Mouse (Mus musculus) kidney, postnatal 10 days (tissue): ENCODE results near the gene Kdf1.
"Not testable (repeated sequence)": the region's sequence is repeated elsewhere in the genome, so short reads cannot be mapped to it uniquely, and the experiment has no call there.

Source experiments
- DNase-seq: peaks from one replicate; pipeline ENCODE4 v3.0.0; 2021; ENCODE audit warnings: mixed read lengths

Kdf1 gene

DNA sequence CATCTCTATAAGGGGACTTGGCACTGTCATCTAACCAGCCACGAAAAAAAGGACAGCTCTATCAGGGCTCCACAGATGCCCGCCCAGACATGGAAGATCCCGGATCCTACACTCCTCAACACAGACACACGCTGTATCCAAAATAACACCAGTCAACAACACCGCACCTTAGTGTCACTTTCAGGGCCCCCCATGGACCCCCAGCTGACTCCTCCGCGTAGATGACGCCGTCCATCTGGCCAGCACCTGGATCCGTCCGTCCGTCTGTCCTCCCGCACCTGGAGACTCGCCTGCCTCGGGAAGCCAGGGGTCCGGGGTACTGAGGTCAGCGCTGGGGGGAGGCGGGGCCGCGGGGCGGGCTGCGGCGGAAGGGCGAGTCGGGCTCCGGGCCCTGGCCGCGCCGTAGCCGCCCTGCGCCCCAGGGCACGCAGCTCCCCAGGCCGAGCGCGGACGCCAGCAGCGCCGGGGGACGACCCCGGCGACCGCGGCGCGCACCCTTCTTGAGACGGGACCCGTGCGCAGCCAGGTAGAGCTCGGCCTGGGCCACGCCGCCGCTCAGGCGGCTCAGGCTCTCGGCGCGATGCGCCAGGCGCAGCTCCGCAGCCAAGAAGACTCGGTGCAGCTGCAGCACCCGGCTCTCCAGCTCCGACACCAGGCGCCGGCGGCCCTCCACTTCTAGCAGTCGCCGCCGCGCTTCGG is 21.2 kb upstream of the Kdf1 start:
- DNase-seq = peak; percentile 45

- DNase-seq = peak; percentile 75
Measured at GRCm38 (mm10) chr4:133498160-133498724, 20.5 kb upstream of the Kdf1 start, which contains the start of gene Trnp1. Gene Trnp1, minus strand, starts transcription at chr4:133498550.

DNA sequence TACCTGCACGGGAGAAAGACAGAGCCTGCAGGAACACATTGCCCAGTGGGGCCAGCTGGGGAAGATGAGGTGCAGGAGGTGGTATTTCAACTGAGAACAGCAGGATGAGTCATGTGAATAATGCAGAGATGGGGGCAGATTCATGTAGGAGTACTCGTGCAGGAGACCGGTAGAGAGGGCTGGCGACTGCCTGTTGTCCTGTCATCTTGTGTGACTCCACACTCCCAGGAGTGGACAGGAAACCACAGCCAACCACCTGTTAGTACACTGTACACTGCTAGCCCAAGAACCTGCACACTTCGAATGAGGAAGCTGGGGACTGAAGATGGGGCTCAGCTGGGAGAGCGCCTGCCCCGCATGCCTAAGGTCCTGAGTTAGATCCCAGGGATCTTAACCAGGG is 17.2 kb upstream of the Kdf1 start:
- no peak for DNase-seq

- no peak for DNase-seq
Measured at GRCm38 (mm10) chr4:133504300-133504699, 14.5 kb upstream of the Kdf1 start.

DNA sequence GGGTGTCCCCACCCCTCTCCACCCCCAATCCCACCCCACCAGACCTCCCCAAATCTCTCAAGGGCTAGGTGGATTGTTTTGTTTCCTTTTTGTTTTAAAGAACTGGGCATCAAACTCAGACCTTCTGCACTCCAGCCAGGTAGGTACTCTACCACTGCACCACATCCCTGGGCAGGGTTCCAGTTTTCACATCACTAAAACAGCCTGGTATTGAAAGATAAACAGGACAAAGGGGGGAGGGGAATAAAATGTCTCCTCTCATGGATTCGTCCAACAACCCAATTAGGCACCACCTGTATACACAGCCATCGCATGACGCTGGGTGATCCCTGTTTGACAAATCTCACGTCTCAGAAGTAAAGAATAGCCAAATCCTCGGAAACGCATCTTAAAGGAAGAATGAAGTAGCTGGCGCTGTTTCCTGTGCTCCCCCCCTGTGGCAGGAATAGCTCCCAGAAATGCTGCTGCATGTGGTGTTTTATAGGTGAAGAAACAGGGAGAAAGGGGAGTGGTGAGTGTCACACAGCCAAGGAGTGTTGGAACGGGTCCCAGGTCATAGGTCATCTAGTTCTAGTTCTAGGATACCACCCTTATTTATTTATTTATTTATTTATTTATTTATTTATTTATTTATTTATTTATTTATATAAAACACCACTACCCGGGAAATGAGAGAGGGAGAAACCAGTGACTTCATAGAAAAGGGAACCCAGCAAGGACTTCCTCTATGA is 13.8 kb upstream of the Kdf1 start:
- no peak for DNase-seq

GRCm38 (mm10) chr4:133506573-133506972 is 12.2 kb upstream of the Kdf1 start:
- DNase-seq = no peak

- DNase-seq = no peak
Measured at GRCm38 (mm10) chr4:133508990-133509389, 9.8 kb upstream of the Kdf1 start.

DNA sequence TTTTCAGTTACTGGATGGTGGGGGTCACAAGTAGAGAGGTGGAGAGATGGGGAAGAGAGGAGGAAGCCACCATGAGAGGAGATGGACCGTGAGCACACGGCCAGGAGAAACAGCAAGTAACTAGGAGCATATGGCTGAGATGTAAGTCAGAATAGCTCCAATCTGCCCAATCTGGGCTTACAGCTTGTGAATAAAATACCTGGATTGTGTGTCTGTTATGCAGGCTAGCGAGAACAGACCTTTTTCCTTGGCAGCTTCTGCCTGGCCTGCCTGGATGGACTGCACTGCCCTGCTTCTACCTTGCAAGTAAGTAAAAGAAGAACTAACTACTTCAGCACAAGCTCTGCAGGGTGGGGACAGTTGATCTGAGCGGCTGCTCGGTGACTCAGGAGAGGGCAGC is 7.7 kb upstream of the Kdf1 start:
- DNase-seq = no peak

DNA sequence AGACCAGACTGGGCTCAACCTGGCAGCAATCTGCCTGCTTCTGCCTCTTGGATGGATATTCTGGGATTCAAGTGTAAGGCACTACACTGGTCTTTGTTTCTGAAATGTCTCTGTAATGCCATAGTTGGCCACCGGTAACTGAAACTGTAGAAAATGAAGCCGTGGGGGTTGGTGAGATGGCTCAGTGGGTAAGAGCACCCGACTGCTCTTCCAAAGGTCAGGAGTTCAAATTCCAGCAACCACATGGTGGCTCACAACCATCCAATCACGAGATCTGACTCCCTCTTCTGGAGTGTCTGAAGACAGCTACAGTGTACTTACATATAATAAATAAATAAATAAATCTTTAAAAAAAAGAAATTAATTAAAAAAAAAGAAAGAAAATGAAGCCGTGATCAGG is 6.3 kb upstream of the Kdf1 start:
- DNase-seq = not testable (repeated sequence)

GRCm38 (mm10) chr4:133512972-133513371 is 5.8 kb upstream of the Kdf1 start:
- DNase-seq = peak; percentile 83

DNA sequence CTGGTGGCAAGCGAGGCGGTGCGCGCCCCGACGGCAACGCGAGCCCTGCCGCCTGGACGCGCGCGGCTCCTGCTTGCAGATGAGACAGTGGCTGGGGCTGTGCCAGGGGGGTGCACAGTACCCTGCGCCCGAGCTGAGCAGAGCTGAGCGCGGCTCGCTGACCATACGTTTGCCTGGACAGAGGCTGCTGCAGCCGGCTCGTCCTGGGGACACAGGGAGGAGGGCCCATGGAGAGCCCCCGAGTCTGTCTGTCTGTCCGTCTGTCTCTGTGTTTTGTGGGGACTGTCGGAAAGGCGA is 554 bp downstream of the Kdf1 start:
- peak; percentile 53 for DNase-seq

DNA sequence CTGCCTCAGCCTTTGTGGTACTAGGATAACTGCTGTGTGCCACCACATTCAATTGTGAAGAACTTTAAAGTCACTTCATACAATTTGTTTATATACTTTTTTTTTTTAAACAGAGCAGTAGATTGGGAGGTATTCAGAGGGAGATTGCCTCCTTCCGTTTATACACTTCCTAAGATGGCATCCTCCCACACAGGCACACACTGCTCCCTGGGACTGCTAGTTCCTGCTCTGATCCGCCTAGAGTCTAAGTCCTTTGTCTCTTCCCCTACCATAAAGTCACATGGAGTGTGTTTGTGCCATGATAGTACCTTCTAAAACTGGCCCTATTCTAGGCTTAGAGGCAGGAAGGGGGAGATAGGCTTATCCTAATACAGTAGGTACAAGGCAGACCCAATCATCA is 2.7 kb downstream of the Kdf1 start:
- no peak for DNase-seq

GRCm38 (mm10) chr4:133527788-133528187 is 9.0 kb downstream of the Kdf1 start:
- DNase-seq = no peak

- no peak for DNase-seq
Measured at GRCm38 (mm10) chr4:133532777-133533176, 14.0 kb downstream of the Kdf1 start.

DNA sequence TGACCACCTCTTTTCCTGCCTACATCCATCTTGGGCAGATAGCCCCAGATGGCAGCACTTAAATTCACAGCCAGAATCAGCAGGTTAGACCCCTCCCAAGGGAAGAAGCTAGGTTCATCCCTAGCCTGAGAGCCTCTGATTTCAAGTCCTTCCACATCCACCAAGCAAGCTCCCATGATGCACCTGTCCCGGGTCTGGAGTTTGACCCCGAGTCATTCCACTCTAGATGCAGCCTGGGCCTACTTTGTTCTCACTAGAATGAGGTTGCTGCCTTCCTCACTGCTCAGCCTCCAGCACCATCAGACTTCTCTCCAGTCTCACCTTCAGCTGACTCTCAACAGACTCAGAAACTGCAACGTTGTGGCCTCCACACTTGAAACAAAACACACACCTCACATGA is 17.3 kb downstream of the Kdf1 start:
- DNase-seq = peak; percentile 30

- DNase-seq = no peak
Measured at GRCm38 (mm10) chr4:133536652-133537051, 17.9 kb downstream of the Kdf1 start.

- peak; percentile 97 for DNase-seq
Measured at GRCm38 (mm10) chr4:133545272-133546231, 26.8 kb downstream of the Kdf1 start, which contains the start of gene Nudc. Gene Nudc, minus strand, starts transcription at chr4:133545996.

DNA sequence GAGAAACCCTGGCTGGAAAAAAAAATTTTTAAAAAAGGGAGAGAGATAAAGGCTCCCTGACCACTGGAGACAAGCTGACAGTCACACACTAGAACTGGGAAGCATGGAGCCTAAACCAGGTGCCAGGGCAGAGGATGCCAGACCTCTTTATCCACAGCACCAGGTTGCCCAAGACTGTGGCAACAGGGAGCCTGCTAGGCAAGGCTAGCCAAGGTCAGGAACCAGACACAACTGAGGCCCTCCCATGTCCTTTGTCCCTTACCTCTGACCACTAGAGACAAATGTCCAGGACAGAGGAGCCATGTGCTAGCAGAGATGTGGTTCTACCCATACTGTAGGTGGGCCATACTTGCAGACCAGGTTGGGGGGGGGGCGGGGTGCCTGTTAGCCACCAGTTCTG is 33.3 kb downstream of the Kdf1 start:
- no peak for DNase-seq

DNA sequence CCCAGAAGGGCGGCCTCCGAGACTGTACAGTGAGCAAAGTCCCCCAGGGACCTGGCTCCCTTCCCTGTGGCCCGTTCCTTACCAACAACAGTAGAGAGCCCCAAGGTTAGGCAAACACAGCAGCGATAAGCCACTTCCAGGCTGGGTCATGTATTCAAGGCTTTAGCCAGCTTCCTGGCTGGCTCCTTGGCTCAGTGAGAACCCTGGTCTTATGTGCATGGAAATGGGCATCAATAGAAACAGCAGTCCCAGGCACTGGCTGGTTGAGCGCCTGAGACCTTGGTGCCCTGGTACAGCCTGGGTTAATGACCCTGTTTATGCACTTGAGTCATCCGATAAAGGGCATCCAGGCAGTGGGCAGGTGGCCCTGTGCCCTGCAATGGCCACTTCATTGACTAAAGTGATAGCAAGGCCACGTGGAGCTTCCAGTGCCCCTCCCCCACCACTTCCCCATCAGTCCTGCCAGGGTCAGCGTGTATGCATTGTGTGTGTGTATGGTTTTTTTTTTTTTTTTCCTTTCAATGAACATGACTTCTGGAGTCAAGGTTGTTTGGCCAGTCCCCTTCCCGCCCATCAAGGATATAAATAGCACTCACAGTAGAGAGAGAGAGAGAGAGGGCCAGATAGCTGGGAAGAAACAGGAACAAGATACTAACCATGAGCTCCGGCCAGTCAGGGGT is 34.1 kb downstream of the Kdf1 start, which contains the start of gene Nr0b2:
Gene Nr0b2, plus strand, starts transcription at position 609 of the 680 bp plus-strand sequence.
- no peak for DNase-seq

GRCm38 (mm10) chr4:133553448-133554330 is 34.9 kb downstream of the Kdf1 start:
- DNase-seq = no peak

DNA sequence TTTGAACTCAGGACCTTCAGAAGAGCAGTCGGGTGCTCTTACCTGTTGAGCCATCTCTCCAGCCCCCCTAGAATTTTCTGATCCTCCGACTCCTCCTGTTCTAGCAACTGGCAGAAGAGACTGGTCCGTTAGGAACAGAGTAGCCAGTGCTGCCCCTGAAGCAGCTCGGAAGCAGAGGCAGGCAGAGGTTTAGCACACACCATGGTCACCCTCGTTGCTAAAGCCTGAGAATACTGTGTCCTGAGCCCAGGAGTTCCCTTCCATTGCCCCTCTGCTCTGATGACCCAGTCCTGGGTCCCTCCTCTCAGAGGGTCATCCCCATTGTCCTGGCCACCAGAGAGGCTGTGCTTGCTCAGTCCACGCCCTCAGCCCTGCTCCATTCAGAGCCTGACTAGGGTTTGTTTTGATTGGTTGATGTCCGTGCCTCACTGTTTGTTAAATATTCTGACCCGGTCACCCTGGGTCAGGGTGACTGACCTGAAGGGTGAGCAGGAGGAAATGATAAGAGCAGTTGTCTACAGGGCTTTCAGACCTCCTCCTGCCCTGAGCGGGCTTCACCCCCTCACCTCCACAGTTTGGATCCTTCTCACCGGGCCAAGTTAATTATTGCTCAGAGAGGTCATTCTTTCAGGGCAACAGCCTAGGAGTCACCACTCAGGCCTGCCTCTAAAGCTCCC is 38.4 kb downstream of the Kdf1 start:
- DNase-seq = peak; percentile 48
